Mouse (Mus musculus) cerebellum, postnatal 4 days (tissue): ENCODE measurements at regions not wholly inside any gene's neighbourhood (a gene's known extent, or its start where the extent isn't known, plus 50 kb on each side); places are given as distances from the start of the nearest gene placed in this dataset.

Source experiments
- DNase-seq, 2 experiments: peaks; one replicate each; pipeline ENCODE4 v3.0.0; 2022; ENCODE audit warnings: low spot score in 2 of 2, mixed read lengths in 1 of 2

DNA sequence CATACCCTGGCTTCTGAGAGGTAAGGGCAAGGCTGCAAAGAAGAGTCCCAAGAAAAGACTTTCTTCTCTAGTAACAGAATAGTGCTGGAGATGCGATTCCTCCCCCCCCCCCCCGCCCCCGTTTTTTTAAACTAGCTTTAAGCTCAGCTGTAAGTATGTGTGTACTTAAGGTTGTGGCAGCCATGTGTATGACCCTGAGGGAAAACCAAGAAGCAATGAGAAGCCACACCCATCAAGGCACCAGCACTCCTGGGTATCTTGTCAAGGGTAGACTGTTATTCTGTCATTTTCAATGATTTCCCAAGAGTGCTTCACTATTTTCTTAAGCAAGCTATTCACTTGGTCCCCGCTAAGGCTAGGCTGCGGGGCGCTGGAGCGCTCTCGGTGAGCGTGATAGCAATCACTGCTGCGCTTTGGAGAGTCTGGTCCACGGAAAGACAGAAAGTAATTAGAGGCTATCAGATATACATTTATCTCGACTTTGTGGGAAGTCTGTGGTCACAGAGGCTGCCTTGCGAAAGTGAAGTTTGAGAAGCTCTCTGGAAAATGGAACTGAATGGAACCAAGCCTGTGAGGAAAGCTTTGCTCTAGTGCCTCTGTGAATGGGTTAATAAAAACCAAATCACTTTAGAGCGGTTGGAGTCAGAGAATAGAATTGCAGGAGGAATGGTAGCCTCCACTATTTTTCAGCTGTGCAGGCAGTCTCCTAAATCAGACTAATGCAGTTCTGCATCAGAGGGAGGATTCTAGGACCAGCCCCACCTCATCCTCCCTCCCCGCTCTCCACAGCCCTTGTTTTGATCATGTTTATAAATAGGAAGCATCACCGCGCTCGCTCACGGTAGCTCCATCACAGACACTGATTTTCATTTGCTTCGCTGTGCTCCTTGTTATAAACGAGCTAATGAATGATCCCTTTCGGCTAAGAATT, 114.8 kb upstream of the Bmp2 start:
- DNase-seq = no peak

DNA sequence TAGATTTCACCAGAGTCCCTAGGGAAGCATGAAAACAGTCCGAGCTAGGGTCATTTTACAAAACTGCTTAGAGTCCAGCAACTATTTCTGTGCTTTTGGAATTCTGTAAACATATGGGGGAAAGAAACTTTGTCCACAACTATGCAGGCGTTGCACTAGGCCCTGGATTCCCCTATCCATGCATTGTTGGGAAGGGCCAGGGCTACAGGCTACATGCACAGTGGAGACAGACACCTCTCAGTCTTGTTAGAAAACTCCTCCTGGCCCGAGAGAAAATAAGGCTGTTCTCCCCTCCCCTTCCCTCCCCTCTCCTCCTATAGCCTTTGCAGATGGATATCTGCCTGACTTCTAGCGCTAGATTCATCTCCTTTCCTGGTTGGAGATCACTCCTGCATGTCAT, 113.9 kb upstream of the Bmp2 start:
- DNase-seq = no peak

DNA sequence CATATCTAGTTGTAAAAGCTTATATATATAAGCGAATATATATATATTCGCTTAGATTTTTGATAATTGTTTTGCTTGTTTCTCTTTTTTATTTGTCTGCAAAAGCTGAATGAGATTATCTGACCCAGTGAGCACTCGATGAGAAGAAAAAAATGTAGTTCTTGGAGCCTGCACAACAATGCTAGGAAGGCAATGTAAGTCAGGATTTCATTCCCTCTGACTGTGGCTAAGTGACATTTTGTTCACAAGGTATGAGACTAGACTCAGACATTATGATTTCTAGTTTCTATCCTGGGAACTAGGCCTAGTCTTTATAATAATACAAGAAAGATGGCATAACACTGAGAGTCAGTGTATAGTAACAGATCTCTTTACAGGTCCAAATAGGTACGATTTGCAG, 108.9 kb upstream of the Bmp2 start:
- DNase-seq = no peak

DNA sequence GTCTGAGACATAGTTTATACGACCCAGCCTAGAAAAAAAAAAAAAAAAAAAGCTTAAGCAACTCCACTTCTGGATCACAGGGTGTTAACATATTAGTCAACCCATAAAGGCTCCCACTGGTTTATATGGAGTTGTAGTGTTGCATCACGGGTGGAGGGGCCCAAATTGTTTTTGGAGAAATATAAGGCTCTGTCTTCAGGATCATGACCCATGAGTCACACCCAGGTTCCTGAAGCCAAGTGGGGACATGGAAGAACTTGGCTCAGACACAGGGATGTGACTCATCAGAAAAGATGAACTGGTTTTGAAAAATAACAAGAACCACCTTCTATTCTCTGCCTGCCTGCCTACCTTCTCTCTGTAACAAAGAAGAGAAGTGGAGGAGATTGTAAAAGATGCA, 108.5 kb upstream of the Bmp2 start:
- DNase-seq = no peak

DNA sequence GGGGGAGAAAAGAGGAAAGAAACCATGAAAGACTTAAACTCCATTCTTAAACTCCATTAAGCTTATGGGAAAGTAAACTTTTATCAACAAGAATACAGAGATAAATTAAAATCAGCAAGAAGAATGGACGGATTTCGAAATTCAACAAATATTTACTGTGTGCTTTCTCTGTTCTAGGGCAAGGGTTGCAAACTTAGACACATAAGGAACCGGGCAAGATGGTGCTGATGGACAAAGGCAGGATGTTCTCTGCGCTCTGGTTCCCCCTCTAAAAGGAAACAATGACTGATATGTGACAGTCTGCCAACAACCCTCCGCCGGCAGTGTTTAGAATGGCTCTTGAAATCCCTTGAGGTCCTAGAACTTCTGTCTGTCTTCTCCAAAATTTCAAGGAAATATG, 99.0 kb upstream of the Bmp2 start:
- DNase-seq = no peak

DNA sequence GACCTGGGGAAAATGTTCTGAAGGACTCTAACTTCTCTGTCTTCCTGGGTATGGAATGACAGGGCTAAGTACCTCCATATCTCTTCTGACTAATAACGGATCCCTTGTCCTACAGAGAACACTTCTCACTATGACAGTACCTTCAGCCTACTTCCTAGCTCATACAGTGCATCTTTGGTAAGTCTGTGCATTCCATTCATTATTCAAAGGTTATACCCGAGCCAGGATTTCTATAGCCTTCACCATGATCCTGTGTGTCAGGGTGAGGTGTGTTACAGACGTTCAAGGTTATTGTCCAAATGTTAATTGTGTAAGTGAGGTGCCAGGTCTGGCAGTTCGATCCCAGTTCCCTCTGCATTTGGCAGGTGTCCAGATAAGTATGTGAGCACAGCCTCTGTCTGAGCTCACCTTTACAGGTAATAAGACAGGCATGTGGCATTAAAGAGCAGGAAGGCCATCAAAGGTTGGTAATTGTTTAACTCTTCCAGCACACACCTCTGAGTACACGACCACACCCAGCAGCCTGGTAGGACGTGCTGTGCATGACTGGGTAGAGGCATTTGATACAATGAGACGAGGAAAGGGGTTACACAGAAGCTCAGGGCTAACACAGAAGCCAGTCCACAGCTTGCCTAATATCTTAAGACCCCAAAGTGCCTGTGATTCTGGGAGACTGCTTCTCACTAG, 96.3 kb upstream of the Bmp2 start:
- no peak for DNase-seq

- DNase-seq = no peak
Observed at GRCm38 (mm10) chr2:133456785-133457184, 95.2 kb upstream of the Bmp2 start.

DNA sequence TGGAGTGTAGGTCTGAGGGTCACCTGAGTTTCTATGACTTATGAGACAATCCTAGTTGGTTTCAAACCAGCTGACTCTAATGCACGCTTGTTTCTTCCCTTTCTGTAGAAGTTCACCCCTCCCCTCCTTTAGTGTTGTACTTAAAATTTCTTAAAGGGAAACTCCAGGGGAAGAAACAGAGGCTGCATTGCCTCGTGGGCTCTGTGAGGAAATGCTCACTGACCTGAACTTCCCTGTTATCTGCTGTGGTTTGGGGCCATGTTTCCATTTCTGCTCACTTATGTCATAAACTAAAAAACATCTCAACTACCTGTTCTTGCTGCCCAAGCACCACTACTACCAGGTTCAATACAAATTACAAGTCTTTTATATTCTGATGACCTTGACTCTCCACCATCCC, 93.2 kb upstream of the Bmp2 start:
- DNase-seq = no peak

- no peak for DNase-seq
Observed at GRCm38 (mm10) chr2:133460814-133461213, 91.1 kb upstream of the Bmp2 start.

GRCm38 (mm10) chr2:133462378-133462777, 89.6 kb upstream of the Bmp2 start:
- no peak for DNase-seq

DNA sequence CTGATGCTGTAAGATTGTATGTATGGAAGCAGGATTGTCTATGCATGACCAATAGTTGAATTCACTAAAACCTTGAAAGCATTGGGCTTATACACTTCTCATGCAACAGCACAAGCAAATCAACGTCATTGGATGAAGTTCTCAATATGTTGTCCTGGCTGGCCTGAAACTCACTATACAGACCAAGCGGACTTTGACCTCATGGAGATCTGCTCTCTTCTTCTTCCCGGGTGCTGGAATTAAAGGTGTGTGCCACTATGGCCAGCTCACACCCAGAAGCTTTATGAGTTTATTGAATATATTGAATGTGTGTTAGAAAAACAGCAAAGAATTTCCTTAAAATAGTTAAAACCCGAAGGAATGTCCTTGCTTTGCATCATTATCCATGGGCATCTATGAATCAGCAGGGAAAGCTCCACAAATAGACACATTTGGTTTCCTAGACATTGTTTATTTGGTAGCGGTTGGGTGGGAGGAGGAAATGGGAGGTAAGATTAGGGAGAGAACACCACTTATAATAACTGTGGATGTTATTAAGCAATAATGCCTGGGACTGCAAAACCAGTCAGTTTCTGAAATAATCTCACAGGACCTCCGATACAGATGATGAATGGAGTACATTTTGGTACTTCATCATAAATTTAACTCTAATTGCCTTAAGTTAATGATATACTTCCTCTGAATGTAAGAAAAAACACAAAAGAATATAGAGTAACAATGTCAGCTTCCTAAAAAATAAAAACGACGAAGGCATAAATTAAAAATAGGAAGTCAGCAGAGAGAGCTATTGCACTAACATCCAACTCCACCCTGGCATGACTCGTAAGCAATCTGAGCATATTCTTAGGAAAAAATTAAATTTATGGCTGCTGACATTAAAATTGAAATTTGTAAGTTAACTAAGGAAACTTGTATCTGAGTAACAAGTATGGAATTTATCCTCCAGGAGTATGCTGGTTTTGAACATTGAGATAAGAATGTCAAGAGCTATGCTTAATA, 84.5 kb upstream of the Bmp2 start:
- no peak for DNase-seq

GRCm38 (mm10) chr2:133472966-133473744, 78.8 kb upstream of the Bmp2 start:
- DNase-seq = no peak

GRCm38 (mm10) chr2:133474174-133474573, 77.8 kb upstream of the Bmp2 start:
- DNase-seq = no peak

DNA sequence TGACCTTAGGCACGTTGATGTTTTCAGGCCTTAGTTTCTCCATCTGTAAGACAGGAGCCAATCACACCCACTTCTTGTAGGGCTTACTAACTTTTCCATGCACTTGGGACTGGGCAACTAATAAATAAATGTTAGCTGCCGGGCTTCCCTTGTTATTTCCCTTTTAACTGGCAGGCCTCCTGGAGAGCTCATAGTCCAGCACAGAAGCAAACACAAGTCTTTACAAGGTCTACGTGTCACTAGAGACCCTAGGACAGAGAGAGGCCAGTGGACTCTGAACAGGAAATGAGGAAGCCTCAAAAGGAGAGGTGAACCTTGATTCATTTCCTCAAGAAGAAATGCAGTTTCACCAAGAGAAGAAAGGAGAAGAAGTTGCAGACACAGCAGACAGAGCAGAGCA, 71.1 kb upstream of the Bmp2 start:
- DNase-seq = no peak

DNA sequence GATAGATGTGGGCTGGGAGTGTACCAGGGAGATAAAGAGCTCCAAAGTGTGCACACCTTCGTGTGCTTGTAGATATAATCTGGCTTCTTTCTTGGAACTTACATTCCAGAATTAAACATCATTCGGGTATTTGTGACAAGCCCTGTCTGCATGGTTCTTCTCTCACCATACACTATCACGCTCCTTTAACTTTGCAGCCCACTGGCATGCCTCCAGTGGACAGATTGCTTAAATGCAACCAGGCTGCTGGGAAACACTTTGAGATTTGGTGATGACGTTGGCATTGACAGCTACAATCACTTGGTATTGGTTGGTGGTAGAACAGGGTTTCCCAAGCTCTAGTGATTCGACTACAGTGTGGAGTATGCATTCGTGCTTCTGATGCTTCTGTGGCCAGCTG, 70.7 kb upstream of the Bmp2 start:
- DNase-seq = no peak

- peak in 1 of 2 experiments; percentile 2 for DNase-seq
Observed at GRCm38 (mm10) chr2:133481785-133482184, 70.2 kb upstream of the Bmp2 start.

DNA sequence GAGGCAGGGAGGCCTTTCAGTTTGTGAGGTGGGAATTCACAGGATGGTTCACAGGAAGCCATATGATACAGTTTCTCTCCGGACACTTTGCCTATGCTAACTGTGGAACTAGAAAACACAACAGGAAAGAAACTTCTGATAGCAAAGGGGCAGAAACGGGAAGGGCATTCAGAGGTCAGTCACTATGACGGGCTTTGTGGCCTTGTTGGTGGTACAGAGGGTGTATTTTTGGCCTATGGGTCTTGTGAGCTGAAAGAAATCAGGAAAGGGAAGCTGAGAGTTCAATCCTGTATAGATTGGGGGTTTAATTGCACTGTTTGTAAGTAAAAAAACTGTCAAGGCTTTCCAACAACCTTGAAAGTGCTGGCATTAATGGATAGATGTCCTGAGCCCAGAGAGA, 56.5 kb upstream of the Bmp2 start:
- no peak for DNase-seq

- no peak for DNase-seq
Observed at GRCm38 (mm10) chr2:133496389-133496788, 55.6 kb upstream of the Bmp2 start.

GRCm38 (mm10) chr2:133497071-133497470, 54.9 kb upstream of the Bmp2 start:
- no peak for DNase-seq

DNA sequence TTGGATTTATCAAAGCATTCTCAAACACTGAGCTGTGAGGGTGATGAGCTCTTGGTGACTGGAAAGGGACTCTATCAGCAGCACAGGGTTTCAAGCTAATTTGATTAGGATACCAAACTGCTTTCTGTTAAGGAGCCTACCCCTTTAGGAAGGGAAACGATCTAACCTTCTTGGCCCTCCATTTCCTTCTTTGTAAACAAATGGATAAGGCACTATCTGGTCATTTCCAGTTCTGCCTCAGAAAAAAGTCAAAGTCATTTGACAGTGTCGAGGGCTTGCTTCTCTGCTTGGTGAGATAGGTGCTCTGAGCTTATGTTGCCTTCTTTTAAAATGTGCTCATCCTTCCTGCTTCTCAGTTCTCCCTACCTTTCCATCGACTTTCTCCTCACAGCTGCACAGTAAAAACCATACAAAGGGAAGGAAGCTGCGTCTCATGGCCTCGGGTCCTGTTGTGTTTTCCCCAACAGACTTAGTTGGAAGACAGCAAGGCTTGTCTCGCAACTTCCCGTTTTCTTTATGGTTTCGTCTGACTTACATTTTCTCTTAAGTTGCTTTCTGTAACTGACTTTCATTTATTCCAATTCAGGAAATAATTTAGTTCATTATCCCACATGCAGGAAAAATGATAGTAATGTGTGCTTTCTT, 54.3 kb upstream of the Bmp2 start:
- DNase-seq = no peak

DNA sequence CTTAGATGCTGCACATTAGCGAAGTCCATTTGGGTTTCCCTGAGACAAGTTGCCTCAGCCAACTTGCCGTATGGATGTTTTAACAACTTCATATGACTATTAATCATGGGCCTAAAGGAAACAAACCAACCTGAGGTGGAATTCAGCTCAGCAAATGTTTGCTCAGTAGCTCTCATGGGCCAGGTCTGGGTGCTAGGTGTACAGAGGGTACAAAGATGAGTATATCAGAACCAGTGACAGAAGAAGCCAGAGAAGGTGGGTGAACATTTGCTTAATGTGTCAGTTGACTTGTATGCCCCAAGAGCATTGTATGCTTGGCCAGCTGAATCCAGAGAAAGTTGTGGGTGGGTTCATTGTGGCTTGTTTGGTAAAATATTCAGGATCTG, 53.8 kb upstream of the Bmp2 start:
- no peak for DNase-seq
